Mouse (Mus musculus) hindbrain, embryonic 11.5 days (tissue): ENCODE data around the gene Gm13101. TPM values are rescaled to one million over a fixed set of nuclear protein-coding genes. Genes with fewer than 3 reads are reported as not detected.
"Not testable (repeated sequence)": the region's sequence is repeated elsewhere in the genome, so short reads cannot be mapped to it uniquely, and the experiment has no call there.

Experiments used
- ATAC-seq: fragments of 200-750 bp; cut with Nextera tagmentation; 2 replicates; pipeline ENCODE4 v1.8.0; 2017; ENCODE audit warnings: mild to moderate bottlenecking, moderate TSS enrichment, moderate library complexity; ENCODE audit not compliant: low FRiP score
- DNase-seq: peaks from one replicate; pipeline ENCODE4 v3.0.0-alpha.2; 2015; ENCODE audit warnings: low spot score
- H3K27ac ChIP-seq: fragments of 300-500 bp; sonication (generic); 2 replicates; pipeline ENCODE4 v1.5.1; 2014; ENCODE audit warnings: mild to moderate bottlenecking, low read depth, low read length
- H3K27me3 ChIP-seq: fragments of 300-500 bp; sonication (generic); 2 replicates; pipeline ENCODE4 v1.6.1; 2014; ENCODE audit warnings: mild to moderate bottlenecking, low read length, moderate library complexity, mixed read lengths; ENCODE audit not compliant: control insufficient read depth, insufficient read depth
- H3K36me3 ChIP-seq: fragments of 300-500 bp; sonication (generic); 2 replicates; pipeline ENCODE4 v1.6.1; 2014; ENCODE audit warnings: mild to moderate bottlenecking, low read length, moderate library complexity, mixed read lengths; ENCODE audit not compliant: control insufficient read depth, insufficient read depth
- H3K4me1 ChIP-seq: fragments of 300-500 bp; sonication (generic); replicated peaks from 2 replicates; pipeline ENCODE4 v1.6.1; 2014; ENCODE audit warnings: low read length, mixed read lengths; ENCODE audit not compliant: control insufficient read depth, insufficient read depth
- H3K4me2 ChIP-seq: fragments of 300-500 bp; sonication (generic); replicated peaks from 2 replicates; pipeline ENCODE4 v1.6.1; 2014; ENCODE audit warnings: mild to moderate bottlenecking, low read depth, low read length
- H3K4me3 ChIP-seq: fragments of 300-500 bp; sonication (generic); 2 replicates; pipeline ENCODE4 v1.5.1; 2014; ENCODE audit warnings: low read depth, low read length
- H3K9ac ChIP-seq: fragments of 300-500 bp; sonication (generic); 2 replicates; pipeline ENCODE4 v1.6.1; 2014; ENCODE audit warnings: low read depth, low read length
- H3K9me3 ChIP-seq: fragments of 300-500 bp; sonication (generic); 2 replicates; pipeline ENCODE4 v1.6.1; 2016; ENCODE audit warnings: low read length; ENCODE audit not compliant: control insufficient read depth
- WGBS: fragments of 180-500 bp; shearing (Covaris S2); extraction: QIAGEN DNeasy Blood & Tissue Kit; methylation state at CpG from one replicate; pipeline ENCODE4 v1.1.7; 2014; 5-methylcytosine and 5-hydroxymethylcytosine counted together
- polyA plus RNA-seq: library from polyadenylated mRNA; unstranded; fragments of >200 nt; fragmentation: Nextera tagmentation; extraction: Ambion mirVana; gene quantifications from 2 replicates; pipeline ENCODE4 v1.2.1, GENCODE M21; 2014

Gm13101 gene
- polyA plus RNA-seq: not detected in 2 replicates

GRCm38 (mm10) chr4:143966850-143967249, at the start of gene Gm13101:
Gm13101 (minus strand) TSS chr4:143966950.
- H3K4me3 ChIP-seq, H3K4me2 ChIP-seq, H3K9ac ChIP-seq, DNase-seq, H3K36me3 ChIP-seq, H3K27ac ChIP-seq, H3K9me3 ChIP-seq, H3K4me1 ChIP-seq, H3K27me3 ChIP-seq, ATAC-seq: not testable (repeated sequence)
- WGBS: 73% methylated on average over 1 of the region's 2 CpGs

- H3K36me3 ChIP-seq, H3K4me1 ChIP-seq, ATAC-seq, H3K4me2 ChIP-seq, H3K4me3 ChIP-seq, H3K9me3 ChIP-seq, H3K27me3 ChIP-seq, H3K27ac ChIP-seq, H3K9ac ChIP-seq, DNase-seq: not testable (repeated sequence)
- 66% methylated on average over 3 of the region's 3 CpGs for WGBS
Measured at GRCm38 (mm10) chr4:143994269-143994668, 27.5 kb upstream of the Gm13101 start, which contains the start of gene Pramef17. Pramef17 (minus strand) TSS chr4:143994369.

GRCm38 (mm10) chr4:143988126-143988525, 21.4 kb upstream of the Gm13101 start:
- H3K4me1 ChIP-seq, DNase-seq: not testable (repeated sequence)

GRCm38 (mm10) chr4:143987475-143987941, 20.8 kb upstream of the Gm13101 start:
- not testable (repeated sequence) for H3K9ac ChIP-seq, H3K27ac ChIP-seq, DNase-seq, ATAC-seq, H3K4me1 ChIP-seq, H3K36me3 ChIP-seq, H3K9me3 ChIP-seq, H3K27me3 ChIP-seq, H3K4me2 ChIP-seq, H3K4me3 ChIP-seq
- 93% methylated on average over 5 of the region's 17 CpGs for WGBS

More at GRCm38 (mm10) chr4:143988126-143988525, 21.4 kb upstream of the Gm13101 start:
- not testable (repeated sequence) for H3K4me3 ChIP-seq, ATAC-seq, H3K27ac ChIP-seq, H3K9ac ChIP-seq, H3K4me2 ChIP-seq, H3K27me3 ChIP-seq, H3K9me3 ChIP-seq, H3K36me3 ChIP-seq
- 95% methylated on average over 12 of the region's 17 CpGs for WGBS

GRCm38 (mm10) chr4:143985733-143986132, 19.0 kb upstream of the Gm13101 start:
- H3K4me3 ChIP-seq: not testable (repeated sequence)

GRCm38 (mm10) chr4:143985165-143985564, 18.4 kb upstream of the Gm13101 start:
- WGBS: no CpG with 5 or more reads among the region's 7 CpGs
- H3K4me2 ChIP-seq, H3K27ac ChIP-seq, H3K4me1 ChIP-seq, ATAC-seq, H3K4me3 ChIP-seq, H3K27me3 ChIP-seq, H3K9ac ChIP-seq, H3K36me3 ChIP-seq, DNase-seq, H3K9me3 ChIP-seq: not testable (repeated sequence)

More at GRCm38 (mm10) chr4:143985733-143986132, 19.0 kb upstream of the Gm13101 start:
- not testable (repeated sequence) for H3K9ac ChIP-seq, H3K4me2 ChIP-seq, DNase-seq, ATAC-seq, H3K27me3 ChIP-seq, H3K4me1 ChIP-seq, H3K9me3 ChIP-seq, H3K27ac ChIP-seq, H3K36me3 ChIP-seq
- 81% methylated on average over 2 of the region's 9 CpGs for WGBS

- H3K9ac ChIP-seq, H3K4me3 ChIP-seq, H3K27me3 ChIP-seq, H3K36me3 ChIP-seq, H3K27ac ChIP-seq, H3K4me1 ChIP-seq, DNase-seq, H3K4me2 ChIP-seq, ATAC-seq, H3K9me3 ChIP-seq: not testable (repeated sequence)
- no CpG with 5 or more reads among the region's 1 CpGs for WGBS
Measured at GRCm38 (mm10) chr4:143983446-143983845, 16.7 kb upstream of the Gm13101 start.

GRCm38 (mm10) chr4:143950916-143951315, 15.8 kb downstream of the Gm13101 start, which contains the start of gene Pramef25:
Pramef25 (minus strand) TSS chr4:143951016.
- not testable (repeated sequence) for H3K36me3 ChIP-seq, H3K27ac ChIP-seq, H3K4me3 ChIP-seq, H3K4me1 ChIP-seq, H3K27me3 ChIP-seq, H3K4me2 ChIP-seq, H3K9ac ChIP-seq, H3K9me3 ChIP-seq, ATAC-seq, DNase-seq
- WGBS: 90% methylated on average over 1 of the region's 1 CpGs
